Mouse (Mus musculus): ENCODE measurements around the gene Gm19684. TPM values are rescaled to one million over a fixed set of nuclear protein-coding genes. Genes with fewer than 3 reads are reported as not detected.
"Not testable (repeated sequence)": the region's sequence is repeated elsewhere in the genome, so short reads cannot be mapped to it uniquely, and the experiment has no call there.

The Gm19684 gene
- polyA plus RNA-seq (2014; fragmentation: Nextera tagmentation; extraction: Ambion mirVana), result not detected in 2 replicates

GRCm38 (mm10) chr17:36121352-36122020, at the start of gene Gm19684:
TSS of gene Gm19684 (plus strand) at chr17:36121678.
- WGBS, result 7% methylated on average over 8 of the region's 8 CpGs
- not testable (repeated sequence) for H3K4me1 ChIP-seq (ENCODE audit: control insufficient read depth, insufficient read depth, low read length); H3K27ac ChIP-seq (replicated peaks; ENCODE audit: low read depth, low read length); H3K9ac ChIP-seq (ENCODE audit: low read depth, low read length); H3K9me3 ChIP-seq (ENCODE audit: control insufficient read depth, low read length); H3K36me3 ChIP-seq (ENCODE audit: control insufficient read depth, insufficient read depth, low read length)
- H3K4me3 ChIP-seq (ENCODE audit: low read depth, low read length), result peak within 1 kb of the TSS; percentile 6; the same call in 1 of the 2 replicates
- H3K27me3 ChIP-seq (replicated peaks; ENCODE audit: control insufficient read depth, insufficient read depth, low read length), result peaks cover 27% of the 10 kb centered on the region
- H3K4me2 ChIP-seq (ENCODE audit: low read depth, low read length), result peak within 1 kb of the TSS; percentile 26
- DNase-seq (ENCODE audit: low spot score) (peak; percentile 63), ATAC-seq (ENCODE audit: low read depth) (peak; percentile 57; the same call in 1 of the 2 replicates)

DNA sequence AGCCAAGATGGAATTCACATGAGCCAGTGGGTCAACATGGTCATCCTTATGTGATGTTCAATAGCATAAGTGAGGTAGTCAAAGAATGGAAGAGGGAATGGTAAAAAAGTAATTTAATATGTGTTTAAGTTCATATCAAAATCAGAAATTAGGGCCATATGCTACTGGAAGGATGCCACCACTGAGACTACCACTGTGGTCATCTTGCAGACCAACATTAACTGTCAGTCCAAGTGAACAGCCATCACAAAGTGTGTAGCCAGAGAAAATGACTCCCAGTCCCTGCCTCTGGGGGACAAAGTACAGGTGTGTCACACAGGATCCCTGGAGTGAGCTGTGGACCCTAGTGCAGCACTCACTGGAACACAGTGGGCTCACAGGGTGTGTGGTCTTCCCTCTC, 39.6 kb upstream of the Gm19684 start:
- not testable (repeated sequence) for H3K27ac ChIP-seq (replicated peaks; ENCODE audit: low read depth, low read length); DNase-seq (ENCODE audit: low spot score); ATAC-seq (ENCODE audit: low read depth); H3K4me3 ChIP-seq (ENCODE audit: low read depth, low read length); H3K9ac ChIP-seq (ENCODE audit: low read depth, low read length); H3K36me3 ChIP-seq (ENCODE audit: control insufficient read depth, insufficient read depth, low read length); H3K4me2 ChIP-seq (ENCODE audit: low read depth, low read length); H3K9me3 ChIP-seq (ENCODE audit: control insufficient read depth, low read length); H3K4me1 ChIP-seq (ENCODE audit: control insufficient read depth, insufficient read depth, low read length)
- peaks cover 35% of the 10 kb centered on the region for H3K27me3 ChIP-seq (replicated peaks; ENCODE audit: control insufficient read depth, insufficient read depth, low read length)

DNA sequence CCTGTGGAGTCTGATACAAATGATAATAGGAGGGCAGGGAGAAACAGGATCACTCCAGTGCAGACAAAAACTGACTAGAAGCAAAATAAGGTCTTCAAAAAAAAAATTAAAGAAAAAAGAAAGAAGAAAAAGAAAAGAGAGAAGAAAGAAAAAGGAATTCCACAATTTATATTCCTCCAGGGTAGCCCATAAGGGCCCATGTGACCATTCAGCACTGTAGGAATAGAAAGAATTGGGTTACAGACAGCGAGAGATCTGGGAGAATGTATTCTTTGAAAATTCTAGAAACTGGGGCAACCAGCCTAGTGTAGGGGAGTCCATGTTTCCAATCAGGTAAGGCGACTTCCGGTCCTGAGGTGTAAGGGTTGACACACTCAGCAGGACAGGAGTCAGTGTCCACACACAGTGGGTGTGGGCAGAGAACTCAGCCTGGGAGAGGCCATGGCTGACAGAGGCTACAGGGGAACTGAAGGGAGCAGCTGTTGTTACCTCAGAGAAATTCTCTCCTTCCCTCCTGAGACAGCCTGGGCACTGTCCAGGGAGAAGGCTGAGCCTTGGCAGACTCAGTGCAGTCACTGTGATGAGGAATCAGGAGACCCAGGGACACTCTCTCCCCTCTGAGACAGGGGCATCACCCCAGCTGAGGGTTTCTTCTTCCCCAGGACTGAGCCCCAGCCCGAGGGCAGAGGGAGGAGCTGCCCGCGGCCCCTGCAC, 38.8 kb upstream of the Gm19684 start:
- H3K4me3 ChIP-seq (ENCODE audit: low read depth, low read length), result peak overlapping the region; percentile 50
- H3K27me3 ChIP-seq (replicated peaks; ENCODE audit: control insufficient read depth, insufficient read depth, low read length), result peaks cover 35% of the 10 kb centered on the region
- DNase-seq (ENCODE audit: low spot score); H3K27ac ChIP-seq (replicated peaks; ENCODE audit: low read depth, low read length); ATAC-seq (ENCODE audit: low read depth); H3K4me1 ChIP-seq (ENCODE audit: control insufficient read depth, insufficient read depth, low read length); H3K36me3 ChIP-seq (ENCODE audit: control insufficient read depth, insufficient read depth, low read length); H3K9me3 ChIP-seq (ENCODE audit: control insufficient read depth, low read length): not testable (repeated sequence)
- 39% methylated on average over 3 of the region's 6 CpGs for WGBS
- peak overlapping the region; percentile 55; the same call in 1 of the 2 replicates for H3K9ac ChIP-seq (ENCODE audit: low read depth, low read length)
- H3K4me2 ChIP-seq (ENCODE audit: low read depth, low read length), result peak overlapping the region; percentile 97

GRCm38 (mm10) chr17:36083266-36083869, 38.1 kb upstream of the Gm19684 start:
- H3K36me3 ChIP-seq (ENCODE audit: control insufficient read depth, insufficient read depth, low read length), result no peaks in the 10 kb centered on the region
- peak overlapping the region; percentile 55 for H3K9ac ChIP-seq (ENCODE audit: low read depth, low read length)
- peak overlapping the region; percentile 50 for H3K4me3 ChIP-seq (ENCODE audit: low read depth, low read length)
- no peaks in the 10 kb centered on the region for H3K9me3 ChIP-seq (ENCODE audit: control insufficient read depth, low read length)
- H3K27ac ChIP-seq (replicated peaks; ENCODE audit: low read depth, low read length), result no peak overlapping the region
- under 1% methylated on average over 35 of the region's 46 CpGs for WGBS
- ATAC-seq (ENCODE audit: low read depth) (peak; percentile 65; the same call in 1 of the 2 replicates), DNase-seq (ENCODE audit: low spot score) (peak; percentile 36)
- H3K27me3 ChIP-seq (replicated peaks; ENCODE audit: control insufficient read depth, insufficient read depth, low read length), result peaks cover 35% of the 10 kb centered on the region
- peak overlapping the region; percentile 97 for H3K4me2 ChIP-seq (ENCODE audit: low read depth, low read length)
- H3K4me1 ChIP-seq (ENCODE audit: control insufficient read depth, insufficient read depth, low read length), result no peaks in the 10 kb centered on the region

GRCm38 (mm10) chr17:36083870-36084451, 37.5 kb upstream of the Gm19684 start:
- Histone ChIP-seq H3K4me1 (ENCODE audit: control insufficient read depth, insufficient read depth, low read length) (no peaks in the 10 kb centered on the region), H3K4me2 (ENCODE audit: low read depth, low read length) (peak overlapping the region; percentile 97), H3K9me3 (ENCODE audit: control insufficient read depth, low read length) (no peaks in the 10 kb centered on the region), H3K36me3 (ENCODE audit: control insufficient read depth, insufficient read depth, low read length) (no peaks in the 10 kb centered on the region), H3K27ac (replicated peaks; ENCODE audit: low read depth, low read length) (no peak overlapping the region), H3K27me3 (replicated peaks; ENCODE audit: control insufficient read depth, insufficient read depth, low read length) (peaks cover 35% of the 10 kb centered on the region), H3K4me3 (ENCODE audit: low read depth, low read length) (peak overlapping the region; percentile 50), H3K9ac (ENCODE audit: low read depth, low read length) (peak overlapping the region; percentile 55)
- WGBS, result 2% methylated on average over 33 of the region's 42 CpGs
- no peak for DNase-seq (ENCODE audit: low spot score)
- ATAC-seq (ENCODE audit: low read depth), result 0 out of 2 replicates have a peak, but pooled peaks have one; percentile 12

DNA sequence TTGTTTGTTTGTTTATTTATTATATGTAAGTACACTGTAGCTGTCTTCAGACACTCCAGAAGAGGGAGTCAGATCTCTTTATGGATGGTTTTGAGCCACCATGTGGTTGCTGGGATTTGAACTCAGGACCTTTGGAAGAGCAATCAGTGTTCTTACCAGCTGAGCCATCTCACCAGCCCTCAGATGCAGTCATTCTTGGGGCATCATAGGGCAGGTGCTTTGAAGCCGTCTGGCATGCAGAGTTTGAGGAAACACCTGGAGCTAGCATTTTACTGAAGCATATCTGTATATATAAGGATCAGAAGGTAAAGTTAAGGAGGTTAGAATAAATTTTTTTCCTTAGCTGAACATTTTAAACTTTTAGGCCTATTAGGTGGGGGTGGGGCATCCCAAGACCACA, 35.5 kb upstream of the Gm19684 start:
- H3K27me3 ChIP-seq (replicated peaks; ENCODE audit: control insufficient read depth, insufficient read depth, low read length), result peaks cover 35% of the 10 kb centered on the region
- H3K4me3 ChIP-seq (ENCODE audit: low read depth, low read length); DNase-seq (ENCODE audit: low spot score); H3K27ac ChIP-seq (replicated peaks; ENCODE audit: low read depth, low read length); H3K9me3 ChIP-seq (ENCODE audit: control insufficient read depth, low read length); H3K9ac ChIP-seq (ENCODE audit: low read depth, low read length); H3K36me3 ChIP-seq (ENCODE audit: control insufficient read depth, insufficient read depth, low read length); H3K4me2 ChIP-seq (ENCODE audit: low read depth, low read length); H3K4me1 ChIP-seq (ENCODE audit: control insufficient read depth, insufficient read depth, low read length); ATAC-seq (ENCODE audit: low read depth): not testable (repeated sequence)
- 54% methylated on average over 1 of the region's 1 CpGs for WGBS

DNA sequence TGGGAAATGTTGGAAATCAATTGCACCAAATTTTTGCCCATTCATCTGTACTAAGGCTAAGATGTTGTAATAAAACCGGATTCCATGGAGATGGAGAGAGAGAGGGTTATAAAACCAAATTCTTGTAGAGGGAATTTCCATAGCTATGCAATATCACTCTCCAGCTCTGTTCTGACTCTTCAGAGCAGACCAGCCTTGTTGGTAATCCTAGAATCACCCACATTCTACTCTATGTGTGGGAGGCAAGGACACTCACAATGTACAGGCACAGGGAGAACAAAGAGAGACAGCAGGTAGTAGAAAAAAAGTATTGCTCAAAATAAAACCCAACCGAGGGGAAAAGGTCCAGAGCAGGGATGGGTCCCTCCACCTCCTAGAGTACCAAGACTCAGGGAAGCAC, 29.5 kb upstream of the Gm19684 start:
- no CpG with 5 or more reads among the region's 2 CpGs for WGBS
- H3K9ac ChIP-seq (ENCODE audit: low read depth, low read length); DNase-seq (ENCODE audit: low spot score): not testable (repeated sequence)

GRCm38 (mm10) chr17:36092520-36092919, 29.0 kb upstream of the Gm19684 start:
- H3K4me3 ChIP-seq (ENCODE audit: low read depth, low read length); H3K9ac ChIP-seq (ENCODE audit: low read depth, low read length); DNase-seq (ENCODE audit: low spot score); ATAC-seq (ENCODE audit: low read depth); H3K4me2 ChIP-seq (ENCODE audit: low read depth, low read length); H3K27me3 ChIP-seq (replicated peaks; ENCODE audit: control insufficient read depth, insufficient read depth, low read length); H3K4me1 ChIP-seq (ENCODE audit: control insufficient read depth, insufficient read depth, low read length); H3K9me3 ChIP-seq (ENCODE audit: control insufficient read depth, low read length); H3K27ac ChIP-seq (replicated peaks; ENCODE audit: low read depth, low read length); H3K36me3 ChIP-seq (ENCODE audit: control insufficient read depth, insufficient read depth, low read length): not testable (repeated sequence)

More for the DNA sequence above, 29.5 kb upstream of the Gm19684 start:
- not testable (repeated sequence) for H3K36me3 ChIP-seq (ENCODE audit: control insufficient read depth, insufficient read depth, low read length); H3K27me3 ChIP-seq (replicated peaks; ENCODE audit: control insufficient read depth, insufficient read depth, low read length); ATAC-seq (ENCODE audit: low read depth); H3K27ac ChIP-seq (replicated peaks; ENCODE audit: low read depth, low read length); H3K4me2 ChIP-seq (ENCODE audit: low read depth, low read length); H3K9me3 ChIP-seq (ENCODE audit: control insufficient read depth, low read length); H3K4me1 ChIP-seq (ENCODE audit: control insufficient read depth, insufficient read depth, low read length); H3K4me3 ChIP-seq (ENCODE audit: low read depth, low read length)

All from embryonic facial prominence, embryonic 14.5 days (tissue).